Mouse (Mus musculus) kidney, adult 18-20 months (tissue): Measurements from ENCODE around the gene Tcf15.
A peak's percentile ranks its signal among the peaks of the same experiment; 100 is the strongest.

Experiments used
- DNase-seq: peaks from one replicate; pipeline ENCODE4 v3.0.0; 2021

Gene Tcf15

GRCm38 (mm10) chr2:152143279-152144157 lies at the start of gene Tcf15:
Gene Tcf15, plus strand, starts transcription at chr2:152143561.
- peak; percentile 74 for DNase-seq

- DNase-seq: no peak
Observed at GRCm38 (mm10) chr2:152094856-152095545, 48.4 kb upstream of the Tcf15 start.

GRCm38 (mm10) chr2:152096922-152097321 lies 46.4 kb upstream of the Tcf15 start:
- no peak for DNase-seq

- no peak for DNase-seq
Observed at GRCm38 (mm10) chr2:152097916-152098315, 45.4 kb upstream of the Tcf15 start.

GRCm38 (mm10) chr2:152099538-152099937 lies 43.8 kb upstream of the Tcf15 start:
- DNase-seq: no peak

GRCm38 (mm10) chr2:152101761-152102160 lies 41.6 kb upstream of the Tcf15 start:
- no peak for DNase-seq

- DNase-seq: no peak
Observed at GRCm38 (mm10) chr2:152102369-152102768, 41.0 kb upstream of the Tcf15 start.

- no peak for DNase-seq
Observed at GRCm38 (mm10) chr2:152104711-152105317, 38.5 kb upstream of the Tcf15 start.

- peak; percentile 91 for DNase-seq
Observed at GRCm38 (mm10) chr2:152105318-152106224, 37.8 kb upstream of the Tcf15 start, which contains the start of gene Srxn1. Gene Srxn1, plus strand, starts transcription at chr2:152105516.

GRCm38 (mm10) chr2:152106225-152106595 lies 37.2 kb upstream of the Tcf15 start:
- no peak for DNase-seq

GRCm38 (mm10) chr2:152106597-152106996 lies 36.8 kb upstream of the Tcf15 start:
- no peak for DNase-seq

- no peak for DNase-seq
Observed at GRCm38 (mm10) chr2:152108702-152109101, 34.7 kb upstream of the Tcf15 start.

- no peak for DNase-seq
Observed at GRCm38 (mm10) chr2:152109386-152109785, 34.0 kb upstream of the Tcf15 start.

- DNase-seq: no peak
Observed at GRCm38 (mm10) chr2:152111311-152111710, 32.0 kb upstream of the Tcf15 start.

- peak; percentile 92 for DNase-seq
Observed at GRCm38 (mm10) chr2:152111920-152112319, 31.4 kb upstream of the Tcf15 start.

GRCm38 (mm10) chr2:152112490-152112889 lies 30.9 kb upstream of the Tcf15 start:
- no peak for DNase-seq

- DNase-seq: no peak
Observed at GRCm38 (mm10) chr2:152112970-152113369, 30.4 kb upstream of the Tcf15 start.

GRCm38 (mm10) chr2:152114057-152114975 lies 29.0 kb upstream of the Tcf15 start:
- no peak for DNase-seq

- DNase-seq: no peak
Observed at GRCm38 (mm10) chr2:152117694-152118093, 25.7 kb upstream of the Tcf15 start.

GRCm38 (mm10) chr2:152119228-152119865 lies 24.0 kb upstream of the Tcf15 start:
- DNase-seq: no peak

GRCm38 (mm10) chr2:152122896-152123295 lies 20.5 kb upstream of the Tcf15 start:
- no peak for DNase-seq
